Mouse (Mus musculus): Measurements from ENCODE around the gene Usp53.

DNA sequence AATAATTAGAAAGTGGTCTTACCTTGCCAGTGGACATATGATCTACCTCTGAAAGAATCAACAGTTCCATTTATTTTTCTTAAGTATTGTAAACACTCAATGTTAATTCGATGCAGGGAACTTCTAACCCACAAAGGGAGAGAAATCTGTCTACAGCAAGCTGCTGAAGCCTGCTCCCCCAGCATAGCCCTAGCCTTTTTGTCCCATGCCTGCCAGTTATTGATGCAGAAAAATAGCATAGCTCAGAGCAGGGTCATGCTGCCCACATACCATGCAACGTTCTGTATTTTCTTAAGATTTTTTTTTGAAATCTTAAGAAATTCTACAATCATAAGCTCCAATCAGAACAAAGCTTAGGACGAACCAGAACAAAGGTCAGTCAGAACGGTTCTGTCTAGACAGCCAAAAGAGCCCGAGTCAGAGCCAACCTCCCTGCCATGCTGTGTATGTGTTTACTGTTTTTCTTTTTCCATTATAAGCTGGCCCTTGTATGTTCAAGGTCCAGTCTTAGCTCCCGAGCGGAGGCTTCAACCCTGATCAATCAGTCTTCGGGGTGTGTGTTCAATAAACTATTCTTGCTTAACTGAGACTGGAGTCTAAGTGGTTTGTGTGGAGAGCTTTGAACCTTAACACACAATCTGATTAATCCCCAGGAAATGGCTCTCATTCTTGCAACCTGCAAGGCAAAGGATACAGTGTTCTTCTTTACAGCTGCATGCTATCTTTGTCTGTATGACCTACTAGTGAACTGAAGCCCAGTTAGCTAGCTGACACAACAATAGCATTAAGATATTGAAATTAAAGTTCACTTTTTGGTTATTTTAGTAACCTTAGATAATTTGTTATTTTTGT, 62.4 kb downstream of the Usp53 start:
- TF ChIP-seq POLR2A (IDR thresholded peaks at IDR 0.05; ENCODE audit: insufficient read length, low read depth) (no peak), MAX (IDR thresholded peaks at IDR 0.05; ENCODE audit: low read depth) (no peak), REST (IDR thresholded peaks at IDR 0.05; ENCODE audit: insufficient read depth, insufficient read length) (no peak), USF1 (IDR thresholded peaks at IDR 0.05; ENCODE audit: low read depth) (no peak), E2F4 (IDR thresholded peaks at IDR 0.05; ENCODE audit: insufficient read depth) (no peak), CEBPB (IDR thresholded peaks at IDR 0.05; ENCODE audit: insufficient read depth, poor library complexity, severe bottlenecking) (no peak), TCF12 (IDR thresholded peaks at IDR 0.05; ENCODE audit: insufficient read depth, poor library complexity, severe bottlenecking) (no peak)
